In genomic region chr12:52488266-52488975, GRCm38 (mm10) we compare ENCODE assay signal across 15 mouse cellular contexts. TPM values are rescaled to one million over a fixed set of nuclear protein-coding genes. Genes with fewer than 3 reads are reported as not detected.
A peak's percentile ranks its signal among the peaks of the same experiment; 100 is the strongest.
DNase-seq lines count a peak whose midpoint lies in the region; ATAC-seq lines count a peak whose summit lies in the region.
"Had no signal": no experiment of that assay in that cellular context is flagged by ENCODE, and none has a peak within 500 bp of the region (broad histone marks: within the 10 kb centered on the region; RNA-seq: fewer than 3 reads in every experiment).

No protein-coding gene starts in this region.

- no peaks in the 10 kb centered on the region for H3K9me3 ChIP-seq in heart, embryonic 15.5 days (replicated peaks)
- no peaks in the 10 kb centered on the region for H3K9me3 ChIP-seq in hindbrain, embryonic 12.5 days (replicated peaks)
- H3K9me3 ChIP-seq in neural tube, embryonic 12.5 days = no peaks in the 10 kb centered on the region
- H3K9me3 ChIP-seq: embryonic facial prominence, embryonic 15.5 days; forebrain, embryonic 15.5 days; limb, embryonic 15.5 days had no signal

- H3K4me3 ChIP-seq in heart, embryonic 15.5 days = no peak overlapping the region
- H3K4me3 ChIP-seq in hindbrain, embryonic 12.5 days = no peak overlapping the region
- H3K4me3 ChIP-seq in neural tube, embryonic 12.5 days = no peak overlapping the region
- H3K4me3 ChIP-seq: embryonic facial prominence, embryonic 15.5 days; forebrain, embryonic 15.5 days; layer of hippocampus, adult 2 months; limb, embryonic 15.5 days had no signal

- DNase-seq in heart, postnatal 36 days = no peak
- peak; percentile 55 for DNase-seq in embryo, embryonic 10.5 days (ENCODE audit: low spot score)
- DNase-seq in spleen, adult 12 weeks (ENCODE audit: low spot score) = no peak
- DNase-seq in layer of hippocampus, adult 9-10 months (ENCODE audit: low spot score) = no peak
- DNase-seq: adrenal gland, postnatal 36 days; cerebellum, postnatal 36 days; gastrocnemius, postnatal 10 days; lung, adult 18-20 months had no signal

- 22% methylated on average over 15 of the region's 15 CpGs for WGBS in heart, embryonic 15.5 days
- WGBS in hindbrain, embryonic 12.5 days = 18% methylated on average over 15 of the region's 15 CpGs
- WGBS in neural tube, embryonic 12.5 days = 28% methylated on average over 15 of the region's 15 CpGs

- H3K36me3 ChIP-seq in heart, embryonic 15.5 days = no peaks in the 10 kb centered on the region
- H3K36me3 ChIP-seq in hindbrain, embryonic 12.5 days = no peaks in the 10 kb centered on the region
- no peaks in the 10 kb centered on the region for H3K36me3 ChIP-seq in neural tube, embryonic 12.5 days
- H3K36me3 ChIP-seq: embryonic facial prominence, embryonic 15.5 days; forebrain, embryonic 15.5 days; limb, embryonic 15.5 days had no signal

- H3K27ac ChIP-seq in heart, embryonic 15.5 days = no peak overlapping the region
- H3K27ac ChIP-seq in hindbrain, embryonic 12.5 days = no peak overlapping the region
- H3K27ac ChIP-seq in neural tube, embryonic 12.5 days = no peak overlapping the region
- H3K27ac ChIP-seq: embryonic facial prominence, embryonic 15.5 days; forebrain, embryonic 15.5 days; layer of hippocampus, adult 2 months; limb, embryonic 15.5 days had no signal

- intact Hi-C loops in heart, postnatal 36 days (cut with DNase I) = loop anchor here (5.0 kb wide), 1 partner anchor 206 kb away; no protein-coding TSS in a partner anchor

- peak overlapping the region; percentile 47 for H3K4me2 ChIP-seq in heart, embryonic 15.5 days
- 0 out of 2 replicates have a peak overlapping the region, but pooled peaks have one; percentile 13 for H3K4me2 ChIP-seq in hindbrain, embryonic 12.5 days (replicated peaks)
- H3K4me2 ChIP-seq in neural tube, embryonic 12.5 days (replicated peaks) = peak overlapping the region; percentile 24; the same call in 1 of the 2 replicates
- H3K4me2 ChIP-seq: embryonic facial prominence, embryonic 15.5 days; forebrain, embryonic 15.5 days; limb, embryonic 15.5 days had no signal

- H3K9ac ChIP-seq in heart, embryonic 15.5 days = no peak overlapping the region
- no peak overlapping the region for H3K9ac ChIP-seq in hindbrain, embryonic 12.5 days
- H3K9ac ChIP-seq in neural tube, embryonic 12.5 days = peak overlapping the region; percentile 33
- H3K9ac ChIP-seq: embryonic facial prominence, embryonic 15.5 days; forebrain, embryonic 15.5 days; limb, embryonic 15.5 days had no signal

- no peak for ATAC-seq in heart, embryonic 15.5 days (replicated peaks; ENCODE audit: insufficient number of reproducible peaks, insufficient read depth, low FRiP score, low read depth)
- peak; percentile 32; the same call in 1 of the 2 replicates for ATAC-seq in hindbrain, embryonic 12.5 days (ENCODE audit: low FRiP score)
- no peak for ATAC-seq in neural tube, embryonic 12.5 days (ENCODE audit: low FRiP score, low read depth)
- ATAC-seq: forebrain, embryonic 15.5 days had no signal

- peaks cover 6% of the 10 kb centered on the region for H3K4me1 ChIP-seq in heart, embryonic 15.5 days (replicated peaks)
- peaks cover 4% of the 10 kb centered on the region for H3K4me1 ChIP-seq in hindbrain, embryonic 12.5 days
- peaks cover 4% of the 10 kb centered on the region for H3K4me1 ChIP-seq in neural tube, embryonic 12.5 days
- H3K4me1 ChIP-seq: forebrain, embryonic 15.5 days; limb, embryonic 15.5 days had no signal

- H3K27me3 ChIP-seq in heart, embryonic 15.5 days = no peaks in the 10 kb centered on the region
- no peaks in the 10 kb centered on the region for H3K27me3 ChIP-seq in hindbrain, embryonic 12.5 days
- H3K27me3 ChIP-seq in neural tube, embryonic 12.5 days (replicated peaks) = no peaks in the 10 kb centered on the region
- H3K27me3 ChIP-seq: embryonic facial prominence, embryonic 15.5 days; forebrain, embryonic 15.5 days; limb, embryonic 15.5 days had no signal

RNA-seq across cellular contexts. Expression of gene Arhgap5, which starts 15.4 kb away (rescaled TPM):
- polyA plus RNA-seq in heart, embryonic 15.5 days (2015; fragmentation: Nextera tagmentation; extraction: Ambion mirVana) = 31.0 and 31.7 TPM in 2 replicates
- 10 to 100 TPM; 76.7 to 84.4 TPM for total RNA-seq in heart, postnatal 36 days (2021)
- 56.0 and 58.3 TPM in 2 replicates for polyA plus RNA-seq in hindbrain, embryonic 12.5 days (2016; fragmentation: Nextera tagmentation; extraction: Ambion mirVana)
- polyA plus RNA-seq in neural tube, embryonic 12.5 days (2016; fragmentation: Nextera tagmentation; extraction: Ambion mirVana) = 41.1 and 45.3 TPM in 2 replicates
